ENCODE assay signal across 7 mouse cellular contexts in genomic region chr11:120660301-120661075, GRCm38 (mm10). TPM values are rescaled to one million over a fixed set of nuclear protein-coding genes. Genes with fewer than 3 reads are reported as not detected.
DNase-seq lines count a peak whose midpoint lies in the region; ATAC-seq and TF ChIP-seq lines count a peak whose summit lies in the region.

No protein-coding gene starts in this region.

- no peaks in the 10 kb centered on the region for H3K9me3 ChIP-seq in forebrain, embryonic 12.5 days
- H3K9me3 ChIP-seq in lung, embryonic 15.5 days, result no peaks in the 10 kb centered on the region

- DNase-seq in 3134 (ENCODE audit: extremely low read depth, insufficient read length, low spot score), result peak; percentile 60
- DNase-seq in ES-CJ7 (ENCODE audit: low read depth, low spot score), result peak; percentile 64
- DNase-seq in kidney, adult 18-20 months, result peak; percentile 64
- DNase-seq in cerebellum, adult 9-10 months, result no peak

- TF ChIP-seq CTCF in small intestine, adult 2 months (IDR thresholded peaks at IDR 0.05; ENCODE audit: extremely low read depth, insufficient read length, insufficient replicate concordance, low read depth, low read length), result peak; percentile 8; the same call in 1 of the 2 replicates

- peak overlapping the region; percentile 41 for H3K4me3 ChIP-seq in forebrain, embryonic 12.5 days (replicated peaks)
- H3K4me3 ChIP-seq in lung, embryonic 15.5 days, result peak overlapping the region; percentile 48
- H3K4me3 ChIP-seq in small intestine, adult 2 months (ENCODE audit: low read depth, low read length), result peak overlapping the region; percentile 52

- peak overlapping the region; percentile 60 for H3K4me2 ChIP-seq in forebrain, embryonic 12.5 days
- H3K4me2 ChIP-seq in lung, embryonic 15.5 days, result peak overlapping the region; percentile 74

- H3K4me1 ChIP-seq in forebrain, embryonic 12.5 days, result peaks cover 23% of the 10 kb centered on the region
- H3K4me1 ChIP-seq in lung, embryonic 15.5 days, result peaks cover 18% of the 10 kb centered on the region
- peaks cover 13% of the 10 kb centered on the region for H3K4me1 ChIP-seq in small intestine, adult 2 months (ENCODE audit: control insufficient read depth, insufficient read depth, insufficient read length, low read length)

- peaks cover 97% of the 10 kb centered on the region for H3K27me3 ChIP-seq in forebrain, embryonic 12.5 days
- H3K27me3 ChIP-seq in lung, embryonic 15.5 days, result peaks cover 94% of the 10 kb centered on the region
- peaks cover 35% of the 10 kb centered on the region for H3K27me3 ChIP-seq in small intestine, adult 2 months (ENCODE audit: control insufficient read depth, insufficient read depth, low read length)

- WGBS in forebrain, embryonic 12.5 days, result under 1% methylated on average over 82 of the region's 95 CpGs
- WGBS in lung, embryonic 15.5 days, result under 1% methylated on average over 90 of the region's 95 CpGs
- WGBS in small intestine, adult 2 months, result 1% methylated on average over 95 of the region's 95 CpGs

- peak overlapping the region; percentile 33; the same call in 1 of the 2 replicates for H3K9ac ChIP-seq in forebrain, embryonic 12.5 days
- peak overlapping the region; percentile 38 for H3K9ac ChIP-seq in lung, embryonic 15.5 days

- H3K27ac ChIP-seq in forebrain, embryonic 12.5 days, result no peak overlapping the region
- no peak overlapping the region for H3K27ac ChIP-seq in lung, embryonic 15.5 days
- H3K27ac ChIP-seq in small intestine, adult 2 months (ENCODE audit: insufficient read depth, low read depth, low read length), result no peak overlapping the region

- TF ChIP-seq POLR2A in small intestine, adult 2 months (IDR thresholded peaks at IDR 0.05; ENCODE audit: low read depth, low read length), result no peak

- H3K36me3 ChIP-seq in forebrain, embryonic 12.5 days (replicated peaks), result no peaks in the 10 kb centered on the region
- no peaks in the 10 kb centered on the region for H3K36me3 ChIP-seq in lung, embryonic 15.5 days
- no peaks in the 10 kb centered on the region for H3K36me3 ChIP-seq in small intestine, adult 2 months (ENCODE audit: control insufficient read depth, insufficient read depth, low read length)

- 0 out of 2 replicates have a peak, but pooled peaks have one; percentile 36 for ATAC-seq in forebrain, embryonic 12.5 days (ENCODE audit: low FRiP score)
- ATAC-seq in lung, embryonic 15.5 days (ENCODE audit: borderline replicate concordance, extremely low read depth, low FRiP score, low TSS enrichment), result peak; percentile 52

RNA-seq across cellular contexts. Expression of gene Notum, which starts 0.5 kb away (rescaled TPM):
- 0.13 and 0.49 TPM in 2 replicates for polyA plus RNA-seq in forebrain, embryonic 12.5 days (2016; fragmentation: Nextera tagmentation; extraction: Ambion mirVana)
- 4.1 and 4.3 TPM in 2 replicates for polyA plus RNA-seq in lung, embryonic 15.5 days (2015; fragmentation: Nextera tagmentation; extraction: Ambion mirVana)
- polyA plus RNA-seq in small intestine, adult 2 months (2012; rRNA removed), result 0.67 and 0.99 TPM in 2 replicates

RNA-seq across cellular contexts. Expression of gene Aspscr1, which starts 12.3 kb away (rescaled TPM):
- 132 and 145 TPM in 2 replicates for polyA plus RNA-seq in forebrain, embryonic 12.5 days (2016; fragmentation: Nextera tagmentation; extraction: Ambion mirVana)
- polyA plus RNA-seq in lung, embryonic 15.5 days (2015; fragmentation: Nextera tagmentation; extraction: Ambion mirVana), result 138 and 143 TPM in 2 replicates
- 86.9 and 138 TPM in 2 replicates for polyA plus RNA-seq in small intestine, adult 2 months (2012; rRNA removed)

RNA-seq across cellular contexts. Expression of gene Myadml2, which starts 12.5 kb away (rescaled TPM):
- polyA plus RNA-seq in forebrain, embryonic 12.5 days (2016; fragmentation: Nextera tagmentation; extraction: Ambion mirVana), result not detected in 2 replicates
- polyA plus RNA-seq in lung, embryonic 15.5 days (2015; fragmentation: Nextera tagmentation; extraction: Ambion mirVana), result 0.55 and 1.3 TPM in 2 replicates
- 0.39 and 1.0 TPM in 2 replicates for polyA plus RNA-seq in small intestine, adult 2 months (2012; rRNA removed)

RNA-seq across cellular contexts. Expression of gene Pycr1, which starts 16.9 kb away (rescaled TPM):
- 32.5 and 32.8 TPM in 2 replicates for polyA plus RNA-seq in forebrain, embryonic 12.5 days (2016; fragmentation: Nextera tagmentation; extraction: Ambion mirVana)
- 25.4 and 27.2 TPM in 2 replicates for polyA plus RNA-seq in lung, embryonic 15.5 days (2015; fragmentation: Nextera tagmentation; extraction: Ambion mirVana)
- 17.1 and 19.9 TPM in 2 replicates for polyA plus RNA-seq in small intestine, adult 2 months (2012; rRNA removed)

RNA-seq across cellular contexts. Expression of gene Mafg, which starts 27.1 kb away (rescaled TPM):
- polyA plus RNA-seq in forebrain, embryonic 12.5 days (2016; fragmentation: Nextera tagmentation; extraction: Ambion mirVana), result 30.9 and 32.9 TPM in 2 replicates
- 23.3 and 24.5 TPM in 2 replicates for polyA plus RNA-seq in lung, embryonic 15.5 days (2015; fragmentation: Nextera tagmentation; extraction: Ambion mirVana)
- 24.8 and 33.6 TPM in 2 replicates for polyA plus RNA-seq in small intestine, adult 2 months (2012; rRNA removed)
